Mouse (Mus musculus) C2C12 (cell line): ENCODE data around the gene Wwox.

ENCODE experiments used
- CEBPB ChIP-seq: IDR thresholded peaks from one replicate; pipeline ENCODE4 v1.6.1; 2011; ENCODE audit warnings: low read depth, mild to moderate bottlenecking, control low read depth, moderate library complexity
- CTCF ChIP-seq: IDR thresholded peaks from one replicate; pipeline ENCODE4 v1.5.1; 2011; ENCODE audit not compliant: control insufficient read depth, insufficient read depth, insufficient read length
- FOSL1 ChIP-seq: IDR thresholded peaks from one replicate; pipeline ENCODE4 v1.8.0; 2011; ENCODE audit warnings: mild to moderate bottlenecking, low read length; ENCODE audit not compliant: poor library complexity, insufficient read depth, severe bottlenecking
- MYOD1 ChIP-seq: IDR thresholded peaks from one replicate; pipeline ENCODE4 v1.6.1; 2011; ENCODE audit warnings: low read depth; ENCODE audit not compliant: control insufficient read depth, insufficient read length
- MYOG ChIP-seq: IDR thresholded peaks from one replicate; pipeline ENCODE4 v1.6.1; 2011; ENCODE audit not compliant: control insufficient read depth, insufficient read length; ENCODE audit errors: extremely low read depth
- USF1 ChIP-seq: IDR thresholded peaks from one replicate; pipeline ENCODE4 v1.6.1; 2011; ENCODE audit warnings: low read depth, mild to moderate bottlenecking, control low read depth, moderate library complexity

DNA sequence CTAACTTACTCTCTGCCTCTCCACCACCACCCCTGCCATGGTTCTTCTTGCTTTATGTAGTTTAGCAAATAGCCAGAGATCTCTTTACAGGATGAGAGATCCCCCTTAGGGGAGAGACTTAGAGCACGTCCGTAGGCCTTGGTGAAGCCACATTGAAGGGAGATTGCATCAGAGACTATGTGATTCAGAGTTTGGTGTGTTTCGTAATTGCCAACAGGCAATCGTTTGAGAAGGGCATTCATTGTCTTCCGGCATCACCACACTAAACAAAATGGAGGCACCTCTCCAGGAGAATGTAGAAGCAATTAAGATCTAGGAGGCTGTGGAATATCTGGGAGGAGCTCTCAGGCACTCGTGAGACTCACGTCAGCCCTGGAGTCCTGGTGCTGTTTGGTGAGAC is 408.2 kb downstream of the Wwox start:
- TF ChIP-seq MYOG (no peak), CTCF (no peak), MYOD1 (no peak), CEBPB (peak; percentile 18), USF1 (no peak), FOSL1 (no peak)
